Mouse (Mus musculus) natural killer cell, adult 2 months (primary cell): Measurements from ENCODE around the gene Rph3a.

Source experiments
- DNase-seq, 2 experiments: peaks; one replicate each; pipeline ENCODE4 v3.0.0; 2022; ENCODE audit warnings: low spot score in 2 of 2

Gene Rph3a

DNA sequence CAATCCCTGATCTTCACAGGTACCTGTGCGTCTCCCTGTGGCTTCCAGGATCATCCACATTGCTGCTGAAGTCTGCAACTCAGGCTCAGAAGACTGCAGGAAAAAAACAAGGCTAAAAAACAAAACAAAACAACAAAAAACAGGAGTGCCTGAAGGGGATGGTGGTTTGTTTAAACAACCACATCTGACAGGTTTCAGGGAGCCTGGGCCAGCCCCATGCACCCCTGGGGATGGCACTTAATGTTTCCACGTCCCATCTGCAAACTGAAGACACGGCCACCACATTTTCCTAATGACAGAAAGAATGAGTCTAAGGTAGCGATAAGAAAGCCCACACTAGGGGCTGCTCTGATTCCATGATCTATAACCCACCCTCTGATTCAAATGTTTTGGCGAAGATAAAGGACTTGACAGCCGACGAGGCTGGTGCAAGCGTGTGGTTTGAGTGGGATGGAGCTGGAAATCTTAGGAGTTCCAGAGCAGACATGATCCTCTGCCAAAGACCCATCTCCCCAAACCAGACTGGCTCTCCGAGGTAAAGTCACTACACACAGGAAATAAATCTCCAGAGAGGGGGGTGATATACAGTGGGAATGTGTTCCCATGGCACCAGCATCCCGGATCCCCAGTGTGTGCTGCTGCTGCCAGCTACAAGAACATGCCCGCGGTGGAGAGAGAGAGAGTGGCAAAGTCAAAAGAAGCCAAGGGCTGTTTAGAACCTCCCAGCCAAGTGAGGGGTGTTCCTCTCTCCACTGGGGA lies at the start of gene Rph3a:
Gene Rph3a (minus strand): TSS at position 282 of the 759 bp plus-strand sequence.
- no peak for DNase-seq

DNA sequence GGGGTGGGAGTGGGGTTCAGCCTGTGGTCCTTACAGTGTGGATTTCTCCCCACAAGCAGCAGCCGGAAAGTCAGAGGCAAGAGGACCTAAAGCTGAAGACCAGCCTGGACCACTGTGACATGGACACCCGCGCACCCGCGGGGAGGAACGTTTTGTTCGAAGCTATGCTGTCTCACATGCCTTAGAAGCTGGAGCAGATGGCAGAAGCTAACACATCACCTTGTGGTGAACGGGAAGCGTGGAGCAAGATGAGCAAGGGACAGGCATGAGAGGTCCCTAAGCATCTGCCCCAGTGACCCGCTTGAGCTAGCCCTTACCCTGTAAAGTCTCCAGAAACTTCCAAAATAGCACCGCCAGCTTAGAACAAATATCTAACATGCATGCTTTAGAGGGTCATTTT lies 48.4 kb upstream of the Rph3a start:
- DNase-seq = no peak

DNA sequence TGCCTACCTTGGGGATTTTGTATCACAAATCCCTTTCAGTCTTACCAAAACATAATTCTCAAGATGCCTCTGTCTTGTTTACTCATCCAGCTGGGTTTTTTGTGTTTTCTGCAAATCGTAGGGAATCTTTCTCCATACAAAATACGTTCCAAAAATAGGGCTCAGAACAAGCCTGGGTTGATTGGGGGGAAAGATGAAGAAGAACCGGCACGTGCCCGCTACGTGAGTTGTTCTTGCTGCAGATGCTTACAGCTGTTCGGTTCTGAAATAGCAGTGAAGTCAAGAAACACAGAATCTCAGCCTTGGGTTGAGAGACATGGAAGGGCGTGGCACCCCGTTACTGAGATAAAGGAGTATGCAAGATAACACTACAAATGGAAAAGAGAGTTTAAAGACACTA lies 44.0 kb upstream of the Rph3a start:
- no peak for DNase-seq

DNA sequence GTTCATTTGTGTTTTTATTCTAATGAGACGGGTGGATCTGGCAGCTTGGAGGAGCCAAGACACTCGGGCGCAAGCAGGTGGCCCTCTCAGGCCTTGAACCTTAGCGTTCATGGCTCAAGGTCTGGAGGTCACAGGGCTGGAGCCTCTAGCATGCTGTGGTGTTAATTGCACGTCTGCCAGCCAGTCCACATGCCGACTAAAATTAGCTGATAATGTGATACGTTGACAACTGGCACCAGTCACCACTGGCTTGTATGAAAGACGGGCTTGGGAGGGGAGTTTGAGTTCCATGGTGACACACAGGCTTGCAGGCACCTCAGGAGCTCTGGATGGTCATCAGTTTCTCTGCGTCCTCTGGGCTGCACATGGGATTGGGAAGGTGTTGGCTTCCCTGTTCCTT lies 31.9 kb upstream of the Rph3a start:
- no peak for DNase-seq

DNA sequence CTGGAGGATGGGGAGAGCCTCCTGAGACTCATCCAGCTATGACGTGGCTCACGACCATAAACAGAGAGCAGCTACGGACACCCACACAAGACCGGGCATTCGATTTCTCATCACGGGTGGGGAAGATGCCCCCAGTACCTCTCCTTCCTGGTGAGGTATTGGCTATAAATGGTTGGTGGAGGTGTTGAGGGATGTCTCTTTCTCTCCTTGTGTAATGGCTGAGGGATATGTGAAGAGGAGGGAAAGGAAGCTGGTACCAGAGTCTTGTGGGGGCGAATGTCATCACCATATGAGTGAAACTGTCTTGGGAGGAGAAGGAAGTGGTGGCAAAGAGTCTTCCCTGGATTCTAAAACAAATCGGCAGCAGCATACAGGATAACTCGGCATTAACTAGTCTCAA lies 29.6 kb upstream of the Rph3a start:
- no peak for DNase-seq

- DNase-seq = no peak
These were observed 20.3 kb upstream of the Rph3a start for GRCm38 (mm10) chr5:121030161-121030560.

DNA sequence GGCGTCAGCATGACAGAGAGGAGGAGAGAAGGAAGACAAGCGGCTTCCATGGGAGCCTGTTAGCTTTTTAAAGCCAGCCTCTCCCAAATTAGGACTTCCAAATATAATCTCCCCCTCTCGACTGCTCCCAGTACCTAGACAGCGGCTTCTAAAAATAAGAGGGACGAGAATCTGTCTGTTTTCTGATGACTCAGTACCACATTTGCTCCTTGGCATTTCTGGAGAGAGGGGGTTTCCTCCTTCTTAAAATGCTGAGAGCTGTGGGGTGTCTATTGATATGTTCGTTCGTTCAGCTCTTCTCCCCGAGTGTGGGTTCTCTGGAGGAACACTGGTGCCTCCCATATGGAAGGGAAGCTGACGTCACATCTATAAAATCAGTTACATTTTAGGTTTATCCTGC lies 9.6 kb upstream of the Rph3a start:
- DNase-seq = no peak

GRCm38 (mm10) chr5:121017699-121018098 lies 7.8 kb upstream of the Rph3a start:
- DNase-seq = no peak

- no peak for DNase-seq
These were observed 6.5 kb upstream of the Rph3a start for GRCm38 (mm10) chr5:121016405-121016804.

DNA sequence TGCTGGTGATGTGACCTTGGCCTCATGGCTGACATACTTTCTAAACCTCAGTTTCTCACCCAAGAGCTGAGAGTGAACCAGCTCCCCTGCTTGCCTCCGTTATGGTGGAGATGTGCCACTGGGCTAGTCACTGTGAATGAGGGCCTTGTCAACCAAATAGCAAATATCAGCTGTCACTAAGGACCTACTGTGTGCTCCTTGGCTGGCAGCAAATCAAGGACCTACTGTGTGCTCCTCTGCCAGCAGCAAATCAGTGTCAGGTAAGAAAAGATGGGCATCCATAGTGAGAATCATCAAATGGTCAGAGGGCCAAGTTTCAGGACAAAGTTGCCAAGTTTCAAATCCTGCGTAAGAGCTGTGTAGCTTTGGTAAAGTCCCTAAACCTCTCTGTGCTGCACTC lies 4.6 kb upstream of the Rph3a start:
- DNase-seq = no peak

DNA sequence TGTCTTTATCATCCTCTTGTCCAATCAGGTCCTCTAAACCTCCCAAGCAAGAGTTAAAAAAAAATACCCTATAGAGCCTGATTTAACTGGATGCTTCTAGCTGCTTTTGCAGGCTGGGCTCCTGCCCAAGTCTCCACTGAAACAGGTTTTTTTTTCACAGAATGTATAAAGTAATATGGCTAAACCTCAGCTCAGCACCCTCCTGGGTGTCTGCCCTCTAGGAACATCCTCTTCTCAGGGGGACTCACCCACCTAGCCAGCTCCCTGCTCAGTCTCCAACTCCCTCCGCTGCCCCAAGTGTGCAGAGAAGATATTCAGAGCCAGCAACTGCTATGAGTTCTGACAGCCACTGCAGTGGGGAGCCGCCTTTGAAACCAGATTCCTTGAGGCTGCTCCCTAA lies 2.1 kb upstream of the Rph3a start:
- DNase-seq = no peak

GRCm38 (mm10) chr5:121009406-121009805 lies 486 bp downstream of the Rph3a start:
- DNase-seq = no peak

DNA sequence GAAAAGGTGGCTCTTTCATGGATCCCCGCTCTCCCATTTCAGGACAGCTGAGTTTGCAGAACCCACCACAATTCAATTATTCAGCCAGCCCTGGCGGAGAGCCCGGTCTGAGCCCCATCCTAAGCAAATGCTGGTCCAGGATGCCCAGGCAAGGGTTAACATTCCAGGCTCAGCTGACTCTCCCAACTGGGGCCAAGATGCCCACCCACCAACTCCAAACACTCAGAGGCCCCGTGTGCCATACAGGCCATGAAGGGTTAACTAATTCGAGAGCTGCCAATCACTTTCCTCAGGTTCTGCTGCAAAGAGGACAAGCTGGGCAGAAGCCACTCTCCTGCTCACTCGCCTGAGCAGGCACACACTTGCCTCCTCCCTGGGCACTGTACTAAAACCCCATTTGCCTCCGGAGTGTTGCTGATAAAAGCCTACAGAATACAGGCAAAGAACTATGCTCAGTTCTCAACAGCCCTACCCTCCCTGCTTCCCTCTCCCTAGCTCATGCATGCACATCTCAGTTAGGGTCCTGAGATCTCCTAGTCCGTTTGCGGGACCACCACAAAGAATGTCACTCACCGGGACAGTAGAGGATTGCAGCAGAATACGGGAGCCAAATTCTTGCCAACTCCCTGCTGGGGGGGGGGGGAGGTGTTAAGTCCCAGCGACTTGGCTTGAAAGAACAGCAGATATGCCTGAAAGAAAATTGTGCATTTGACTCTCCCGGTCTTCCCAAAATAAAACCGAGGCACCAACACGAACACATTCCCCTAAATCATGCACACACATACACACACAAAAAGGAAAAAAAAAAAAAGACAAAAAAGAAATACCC lies 1.3 kb downstream of the Rph3a start:
- DNase-seq = no peak

DNA sequence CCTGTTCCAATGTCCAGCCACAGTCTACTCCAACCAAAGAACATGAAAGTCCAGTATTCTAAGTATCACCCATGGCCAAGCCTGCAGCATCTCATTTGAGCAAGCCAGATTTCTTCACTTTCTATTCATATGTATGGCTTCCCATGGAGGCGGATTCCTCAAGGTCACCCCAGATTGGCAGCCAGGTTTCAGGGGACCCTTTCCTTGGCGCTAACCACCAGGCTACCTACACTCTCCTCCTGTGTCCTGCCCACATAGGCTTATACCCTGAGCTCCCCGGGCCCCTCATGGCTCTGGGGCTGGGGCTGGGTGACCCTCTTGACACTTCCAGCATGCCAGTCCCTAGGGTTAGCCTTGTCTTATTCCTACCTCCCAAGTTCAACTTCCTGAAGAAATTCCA lies 2.3 kb downstream of the Rph3a start:
- DNase-seq = no peak

DNA sequence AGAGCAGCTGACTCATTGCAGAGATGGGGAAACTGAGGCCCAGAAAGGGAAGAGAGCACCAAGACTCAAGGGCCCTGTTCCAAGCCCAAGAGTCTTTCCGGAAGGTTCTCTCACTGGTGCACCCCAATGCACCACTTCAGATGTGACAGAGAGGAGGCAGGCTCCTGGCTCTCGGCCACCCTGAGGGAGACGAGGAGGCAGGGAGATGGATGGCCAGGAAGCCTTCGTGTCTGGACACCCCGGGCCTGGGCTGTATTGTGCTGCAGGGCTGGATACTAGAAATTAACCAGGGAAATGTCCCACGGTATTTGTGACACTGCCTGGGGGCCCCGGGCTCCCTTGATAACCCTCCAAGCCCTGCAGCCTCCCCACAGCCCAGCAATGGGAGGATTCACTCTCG lies 2.8 kb downstream of the Rph3a start:
- no peak for DNase-seq

DNA sequence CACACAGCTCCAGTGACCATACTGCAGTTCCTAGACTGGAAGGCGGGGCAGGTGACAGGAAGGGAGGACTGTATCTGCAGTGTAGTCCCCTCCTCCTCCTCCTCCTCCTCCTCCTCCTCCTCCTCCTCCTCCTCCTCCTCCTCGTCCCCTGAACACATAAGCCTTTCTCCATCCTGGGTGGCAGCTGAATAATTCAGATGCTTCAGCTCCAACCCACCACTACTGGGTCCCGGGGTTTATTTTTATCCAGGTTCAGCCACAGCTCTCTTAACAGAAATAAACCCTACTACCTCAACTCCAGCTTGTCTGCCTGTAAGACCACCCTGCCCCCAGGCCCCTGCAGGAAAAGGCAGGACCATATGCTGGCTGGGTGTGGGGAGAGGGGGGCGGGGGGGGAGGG lies 3.7 kb downstream of the Rph3a start:
- DNase-seq = no peak

- DNase-seq = no peak
These were observed 6.1 kb downstream of the Rph3a start for GRCm38 (mm10) chr5:121003781-121004180.

GRCm38 (mm10) chr5:120999573-120999972 lies 10.3 kb downstream of the Rph3a start:
- no peak for DNase-seq

- DNase-seq = no peak
These were observed 21.5 kb downstream of the Rph3a start for GRCm38 (mm10) chr5:120988373-120988772.

DNA sequence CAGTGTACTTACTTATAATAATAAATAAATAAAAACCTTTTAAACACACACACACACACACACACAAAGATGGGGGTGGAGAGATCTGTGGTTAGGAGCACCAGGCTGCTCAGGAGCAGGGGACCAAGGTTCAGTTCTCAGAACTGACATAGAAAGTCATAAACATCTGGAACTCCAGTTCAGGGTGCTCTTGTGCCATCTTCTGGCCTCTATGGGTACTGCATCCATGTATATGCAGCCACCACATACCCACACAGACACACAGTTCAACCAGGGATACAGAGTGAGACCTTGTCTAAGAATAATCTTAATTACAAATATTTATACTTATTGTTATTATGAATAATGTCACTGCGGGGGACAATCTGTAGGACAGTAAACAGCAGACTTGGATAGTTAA lies 26.9 kb downstream of the Rph3a start:
- no peak for DNase-seq

DNA sequence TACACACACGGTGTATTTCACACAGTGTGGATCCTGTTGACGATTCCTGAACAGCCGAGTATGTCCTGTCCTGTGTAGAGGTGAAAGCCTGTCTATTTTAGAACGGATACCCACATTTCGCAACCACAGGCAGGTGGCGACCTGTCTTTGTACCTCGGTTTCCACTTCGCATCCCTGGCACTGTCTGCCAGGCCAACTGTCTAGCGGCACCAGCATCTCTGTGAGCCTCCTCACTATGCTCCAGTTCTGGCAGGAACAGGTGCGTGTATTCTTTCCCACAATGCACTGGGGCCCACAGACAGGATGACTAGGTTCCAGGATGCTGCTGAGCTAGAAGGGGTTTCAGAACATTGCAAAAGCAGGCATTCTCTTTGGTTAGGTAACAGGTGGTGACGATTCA lies 28.7 kb downstream of the Rph3a start:
- DNase-seq = no peak

DNA sequence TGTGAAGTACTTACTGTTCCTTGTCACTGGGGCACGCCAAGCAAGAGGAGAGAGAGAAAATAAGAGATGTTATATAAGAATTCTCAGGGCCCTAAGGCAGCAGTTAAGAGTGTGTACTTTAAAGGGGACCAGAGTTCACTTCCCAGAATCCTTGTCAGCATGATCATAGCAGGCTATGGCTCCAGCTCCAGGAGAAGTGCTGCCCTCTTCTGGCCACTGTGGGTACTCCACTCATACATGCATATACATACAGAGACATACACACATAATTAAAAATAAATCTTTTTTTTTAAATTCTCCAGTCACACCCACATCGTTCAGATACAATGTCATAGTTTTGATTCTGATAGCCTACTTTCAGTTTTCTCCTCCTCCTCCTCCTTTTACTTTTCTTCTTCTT lies 29.8 kb downstream of the Rph3a start:
- no peak for DNase-seq

DNA sequence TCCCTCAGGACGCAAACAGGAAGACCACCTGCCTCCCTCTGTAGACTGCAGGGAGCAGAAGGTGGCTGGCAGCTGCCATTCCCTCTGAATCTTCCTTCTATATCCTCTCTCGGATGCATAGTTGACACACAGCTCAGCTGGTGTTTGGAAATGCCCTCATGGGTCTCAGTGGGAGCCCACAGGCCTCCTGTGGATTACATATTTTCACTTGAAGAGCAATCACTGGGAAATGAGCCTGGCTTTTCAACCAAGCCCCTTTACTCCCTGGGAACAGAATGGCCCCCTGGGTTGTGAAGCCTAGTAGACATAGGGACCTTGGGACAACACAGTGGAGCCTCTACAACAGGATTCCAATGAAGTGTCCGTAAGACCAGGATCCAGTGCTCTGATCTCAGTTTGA lies 33.8 kb downstream of the Rph3a start:
- no peak for DNase-seq
